ENCODE assay signal across 13 mouse cellular contexts in the genomic region with DNA sequence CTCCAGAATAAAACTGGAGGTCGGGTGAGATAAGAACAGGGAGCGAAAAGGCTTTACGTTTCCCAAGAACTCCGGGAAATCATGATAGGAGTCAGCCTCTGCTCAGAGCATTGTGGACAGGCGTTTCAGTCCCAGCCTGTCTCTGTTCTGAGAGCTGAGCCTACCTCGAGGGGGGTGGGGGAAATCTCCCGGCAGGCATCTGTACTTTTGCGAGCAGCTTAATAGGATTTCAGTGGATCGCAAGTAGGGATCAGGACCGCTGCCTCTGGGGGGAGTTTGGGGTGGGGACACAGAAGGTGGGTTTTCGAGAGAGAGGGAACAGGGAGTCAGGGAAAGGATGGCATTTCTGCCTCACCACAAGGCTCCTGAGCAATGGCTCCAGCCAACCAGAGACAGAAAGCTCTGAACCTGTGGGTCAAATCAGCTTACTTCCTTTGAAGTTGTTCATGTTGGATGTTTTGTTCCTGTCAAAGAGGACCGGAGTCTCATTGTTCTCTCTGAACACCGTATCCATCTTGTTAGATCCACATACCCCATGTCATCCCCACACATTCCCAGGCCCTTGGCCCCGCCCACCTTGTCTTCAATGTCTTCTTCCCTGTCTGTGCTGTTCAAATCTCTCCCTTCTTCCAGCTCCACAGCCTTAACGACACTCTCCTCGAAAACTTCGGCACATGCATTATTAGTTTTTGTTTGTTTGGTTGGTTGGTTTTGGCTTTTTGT.
A peak's percentile ranks its signal among the peaks of the same experiment; 100 is the strongest.
DNase-seq lines count a peak whose midpoint lies in the region; ATAC-seq and TF ChIP-seq lines count a peak whose summit lies in the region.
"Had no signal": no experiment of that assay in that cellular context is flagged by ENCODE, and none has a peak within 500 bp of the region (broad histone marks: within the 10 kb centered on the region; RNA-seq: fewer than 3 reads in every experiment).

No protein-coding gene starts in this region.

- 0 out of 2 replicates have a peak overlapping the region, but pooled peaks have one; percentile 14 for H3K9ac ChIP-seq in forebrain, embryonic 11.5 days (ENCODE audit: low read length)
- no peak overlapping the region for H3K9ac ChIP-seq in forebrain, postnatal 0 days
- no peak overlapping the region for H3K9ac ChIP-seq in hindbrain, embryonic 12.5 days
- no peak overlapping the region for H3K9ac ChIP-seq in midbrain, embryonic 16.5 days (ENCODE audit: low read depth, low read length)

- H3K4me2 ChIP-seq in forebrain, embryonic 11.5 days (ENCODE audit: low read depth, low read length, severe bottlenecking) = peak overlapping the region; percentile 22; the same call in 1 of the 2 replicates
- no peak overlapping the region; the same call in 1 of the 2 replicates for H3K4me2 ChIP-seq in forebrain, postnatal 0 days (ENCODE audit: low read depth)
- peak overlapping the region; percentile 35 for H3K4me2 ChIP-seq in hindbrain, embryonic 12.5 days (replicated peaks)
- H3K4me2 ChIP-seq in midbrain, embryonic 16.5 days (ENCODE audit: low read length) = peak overlapping the region; percentile 29

- TF ChIP-seq CTCF in forebrain, postnatal 0 days (IDR thresholded peaks at IDR 0.05; ENCODE audit: low read depth) = no peak
- no peak for TF ChIP-seq CTCF in brain, embryonic 14.5 days (IDR thresholded peaks at IDR 0.05; ENCODE audit: borderline replicate concordance, extremely low read depth, insufficient read depth, insufficient read length)

- H3K9me3 ChIP-seq in forebrain, embryonic 11.5 days (ENCODE audit: control insufficient read depth, low read length) = no peaks in the 10 kb centered on the region
- H3K9me3 ChIP-seq in forebrain, postnatal 0 days (ENCODE audit: low read length) = no peaks in the 10 kb centered on the region
- no peaks in the 10 kb centered on the region for H3K9me3 ChIP-seq in hindbrain, embryonic 12.5 days (replicated peaks)
- H3K9me3 ChIP-seq in midbrain, embryonic 16.5 days (replicated peaks; ENCODE audit: control insufficient read depth, low read length, poor library complexity, severe bottlenecking) = no peaks in the 10 kb centered on the region

- H3K36me3 ChIP-seq in forebrain, embryonic 11.5 days (ENCODE audit: control insufficient read depth, insufficient read depth, low read length) = no peaks in the 10 kb centered on the region
- H3K36me3 ChIP-seq in forebrain, postnatal 0 days (ENCODE audit: insufficient read depth) = no peaks in the 10 kb centered on the region
- no peaks in the 10 kb centered on the region for H3K36me3 ChIP-seq in hindbrain, embryonic 12.5 days
- no peaks in the 10 kb centered on the region for H3K36me3 ChIP-seq in midbrain, embryonic 16.5 days (ENCODE audit: control insufficient read depth, insufficient read depth, low read length)

- DNase-seq in forebrain, embryonic 11.5 days (ENCODE audit: low spot score) = no peak
- DNase-seq in forebrain, postnatal 0 days = no peak
- peak; percentile 58 for DNase-seq in brain, embryonic 14.5 days (ENCODE audit: low read depth)
- no peak for DNase-seq in cerebellum, adult 9-11 months
- DNase-seq in urinary bladder, adult 2 months (ENCODE audit: low spot score) = no peak
- DNase-seq: heart, postnatal 14 days; kidney, adult 18-20 months; liver; lung, postnatal 4 days; thymus, adult 18-20 months had no signal

- H3K27ac ChIP-seq in forebrain, embryonic 11.5 days (ENCODE audit: low read depth, low read length) = no peak overlapping the region
- H3K27ac ChIP-seq in forebrain, postnatal 0 days (ENCODE audit: low read depth, low read length) = no peak overlapping the region
- H3K27ac ChIP-seq in hindbrain, embryonic 12.5 days = no peak overlapping the region
- H3K27ac ChIP-seq in midbrain, embryonic 16.5 days (ENCODE audit: low read length) = no peak overlapping the region

- H3K4me3 ChIP-seq in forebrain, embryonic 11.5 days (ENCODE audit: low read depth, low read length) = no peak overlapping the region
- no peak overlapping the region for H3K4me3 ChIP-seq in forebrain, postnatal 0 days (ENCODE audit: low read depth, low read length)
- 0 out of 2 replicates have a peak overlapping the region, but pooled peaks have one; percentile 4 for H3K4me3 ChIP-seq in hindbrain, embryonic 12.5 days
- no peak overlapping the region for H3K4me3 ChIP-seq in midbrain, embryonic 16.5 days (ENCODE audit: low read depth, low read length)

- 19% methylated on average over 17 of the region's 17 CpGs for WGBS in forebrain, embryonic 11.5 days
- WGBS in forebrain, postnatal 0 days = 21% methylated on average over 17 of the region's 17 CpGs
- 16% methylated on average over 17 of the region's 17 CpGs for WGBS in hindbrain, embryonic 12.5 days
- 8% methylated on average over 17 of the region's 17 CpGs for WGBS in midbrain, embryonic 16.5 days

- H3K27me3 ChIP-seq in forebrain, embryonic 11.5 days (ENCODE audit: control insufficient read depth, insufficient read depth, low read length) = no peaks in the 10 kb centered on the region; the same call in 1 of the 2 replicates
- no peaks in the 10 kb centered on the region for H3K27me3 ChIP-seq in forebrain, postnatal 0 days (ENCODE audit: insufficient read depth, low read length)
- H3K27me3 ChIP-seq in hindbrain, embryonic 12.5 days = peaks cover 24% of the 10 kb centered on the region
- no peaks in the 10 kb centered on the region for H3K27me3 ChIP-seq in midbrain, embryonic 16.5 days (ENCODE audit: control insufficient read depth, insufficient read depth, low read depth, low read length)

- no peak for TF ChIP-seq POLR2A in brain, embryonic 14.5 days (IDR thresholded peaks at IDR 0.05; ENCODE audit: borderline replicate concordance, extremely low read depth, insufficient read depth, insufficient read length, poor library complexity, severe bottlenecking)

- no peaks in the 10 kb centered on the region for H3K4me1 ChIP-seq in forebrain, embryonic 11.5 days (replicated peaks; ENCODE audit: control insufficient read depth, insufficient read depth, low read length)
- no peaks in the 10 kb centered on the region for H3K4me1 ChIP-seq in forebrain, postnatal 0 days (ENCODE audit: insufficient read depth)
- H3K4me1 ChIP-seq in hindbrain, embryonic 12.5 days = peaks cover 7% of the 10 kb centered on the region
- H3K4me1 ChIP-seq in midbrain, embryonic 16.5 days (ENCODE audit: control insufficient read depth, insufficient read depth, low read length) = peaks cover 7% of the 10 kb centered on the region; the same call in 1 of the 2 replicates

- no peak for ATAC-seq in forebrain, embryonic 11.5 days (replicated peaks; ENCODE audit: low FRiP score)
- ATAC-seq in forebrain, postnatal 0 days = no peak
- ATAC-seq in hindbrain, embryonic 12.5 days (ENCODE audit: low FRiP score) = no peak
- no peak for ATAC-seq in midbrain, embryonic 16.5 days
- no peak for ATAC-seq in cerebellum, adult (ENCODE audit: insufficient number of reproducible peaks, low FRiP score, low TSS enrichment)
